Mouse (Mus musculus) skeletal muscle tissue, adult 2 months (tissue): ENCODE results near the gene Snx29.

Source experiments
- DNase-seq: peaks from one replicate; pipeline ENCODE4 v3.0.0-alpha.2; 2012; ENCODE audit warnings: low read depth, low spot score

Snx29 gene

GRCm38 (mm10) chr16:11728131-11728530 is 405.4 kb downstream of the Snx29 start:
- no peak for DNase-seq

GRCm38 (mm10) chr16:11728627-11729026 is 405.9 kb downstream of the Snx29 start:
- DNase-seq: no peak

- DNase-seq: no peak
These were observed 406.4 kb downstream of the Snx29 start for GRCm38 (mm10) chr16:11729111-11729510.

GRCm38 (mm10) chr16:11729815-11730214 is 407.1 kb downstream of the Snx29 start:
- DNase-seq: peak; percentile 10

- DNase-seq: no peak
These were observed 408.4 kb downstream of the Snx29 start for GRCm38 (mm10) chr16:11731014-11731535.

- DNase-seq: no peak
These were observed 415.6 kb downstream of the Snx29 start for GRCm38 (mm10) chr16:11738341-11738740.

GRCm38 (mm10) chr16:11741951-11742350 is 419.2 kb downstream of the Snx29 start:
- no peak for DNase-seq

GRCm38 (mm10) chr16:11742351-11742750 is 419.6 kb downstream of the Snx29 start:
- no peak for DNase-seq

GRCm38 (mm10) chr16:11743013-11743412 is 420.3 kb downstream of the Snx29 start:
- DNase-seq: no peak

- no peak for DNase-seq
These were observed 421.0 kb downstream of the Snx29 start for GRCm38 (mm10) chr16:11743724-11744123.

GRCm38 (mm10) chr16:11746036-11746435 is 423.3 kb downstream of the Snx29 start:
- no peak for DNase-seq

- DNase-seq: no peak
These were observed 425.2 kb downstream of the Snx29 start for GRCm38 (mm10) chr16:11747867-11748266.

GRCm38 (mm10) chr16:11749111-11749510 is 426.4 kb downstream of the Snx29 start:
- DNase-seq: no peak

GRCm38 (mm10) chr16:11750605-11751004 is 427.9 kb downstream of the Snx29 start:
- DNase-seq: no peak

- no peak for DNase-seq
These were observed 429.8 kb downstream of the Snx29 start for GRCm38 (mm10) chr16:11752557-11752956.

GRCm38 (mm10) chr16:11753466-11753865 is 430.8 kb downstream of the Snx29 start:
- DNase-seq: no peak

GRCm38 (mm10) chr16:11754136-11754535 is 431.4 kb downstream of the Snx29 start:
- no peak for DNase-seq

GRCm38 (mm10) chr16:11755281-11756066 is 432.8 kb downstream of the Snx29 start:
- DNase-seq: no peak

GRCm38 (mm10) chr16:11756598-11757245 is 434.0 kb downstream of the Snx29 start:
- DNase-seq: no peak

- DNase-seq: no peak
These were observed 434.8 kb downstream of the Snx29 start for GRCm38 (mm10) chr16:11757471-11757870.

GRCm38 (mm10) chr16:11757951-11758350 is 435.2 kb downstream of the Snx29 start:
- DNase-seq: no peak

GRCm38 (mm10) chr16:11772318-11772717 is 449.6 kb downstream of the Snx29 start:
- DNase-seq: no peak

GRCm38 (mm10) chr16:11774321-11774720 is 451.6 kb downstream of the Snx29 start:
- no peak for DNase-seq
